Mouse (Mus musculus): ENCODE measurements around the gene Hdac11. TPM values are rescaled to one million over a fixed set of nuclear protein-coding genes. Genes with fewer than 3 reads are reported as not detected.

Hdac11 gene
- total and polyA plus RNA-seq, 3 experiments = 0.54 to 1.4 (median 1.4) TPM

- H3K27me3 ChIP-seq (ENCODE audit: insufficient read depth, low read length) = peaks cover 17% of the 10 kb centered on the region; the same call in 1 of the 2 replicates
- H3K36me3 ChIP-seq (replicated peaks) = no peaks in the 10 kb centered on the region
- peaks cover 62% of the 10 kb centered on the region for H3K4me1 ChIP-seq (ENCODE audit: insufficient read depth, low read depth, low read length)
- ATAC-seq (ENCODE audit: extremely low read depth, insufficient number of reproducible peaks, low FRiP score, poor library complexity, severe bottlenecking) (no peak), DNase-seq (ENCODE audit: low spot score) (no peak)
- H3K9me3 ChIP-seq (replicated peaks) = no peaks in the 10 kb centered on the region
- TF ChIP-seq POLR2AphosphoS5 (IDR thresholded peaks at IDR 0.05; ENCODE audit: insufficient replicate concordance, low read depth, low read length) (no peak), GATA1 (IDR thresholded peaks at IDR 0.05; ENCODE audit: borderline replicate concordance, low read length) (no peak), GATA2 (IDR thresholded peaks at IDR 0.05; ENCODE audit: borderline replicate concordance, low read depth, low read length) (no peak), TAL1 (conservative IDR thresholded peaks at IDR 0.05; ENCODE audit: low read depth, low read length) (no peak), CTCF (IDR thresholded peaks at IDR 0.05; ENCODE audit: low read depth, low read length) (no peak)
- H3K4me3 ChIP-seq (ENCODE audit: low read depth, low read length) = no peak overlapping the region
Observed at GRCm38 (mm10) chr6:91160976-91161375, 4.5 kb downstream of the Hdac11 start.

GRCm38 (mm10) chr6:91161506-91162235 lies 5.2 kb downstream of the Hdac11 start:
- Histone ChIP-seq H3K4me1 (ENCODE audit: insufficient read depth, low read depth, low read length) (peaks cover 57% of the 10 kb centered on the region), H3K27me3 (ENCODE audit: insufficient read depth, low read length) (peaks cover 17% of the 10 kb centered on the region; the same call in 1 of the 2 replicates), H3K4me3 (ENCODE audit: low read depth, low read length) (no peak overlapping the region), H3K9me3 (replicated peaks) (no peaks in the 10 kb centered on the region), H3K36me3 (replicated peaks) (no peaks in the 10 kb centered on the region)
- ATAC-seq (ENCODE audit: extremely low read depth, insufficient number of reproducible peaks, low FRiP score, poor library complexity, severe bottlenecking) (no peak), DNase-seq (ENCODE audit: low spot score) (no peak)
- TF ChIP-seq GATA1 (IDR thresholded peaks at IDR 0.05; ENCODE audit: borderline replicate concordance, low read length) (no peak), CTCF (IDR thresholded peaks at IDR 0.05; ENCODE audit: low read depth, low read length) (no peak), TAL1 (conservative IDR thresholded peaks at IDR 0.05; ENCODE audit: low read depth, low read length) (no peak), POLR2AphosphoS5 (IDR thresholded peaks at IDR 0.05; ENCODE audit: insufficient replicate concordance, low read depth, low read length) (no peak), GATA2 (IDR thresholded peaks at IDR 0.05; ENCODE audit: borderline replicate concordance, low read depth, low read length) (no peak)

GRCm38 (mm10) chr6:91162314-91162713 lies 5.8 kb downstream of the Hdac11 start:
- Histone ChIP-seq H3K27me3 (ENCODE audit: insufficient read depth, low read length) (peaks cover 11% of the 10 kb centered on the region; the same call in 1 of the 2 replicates), H3K9me3 (replicated peaks) (no peaks in the 10 kb centered on the region), H3K4me1 (ENCODE audit: insufficient read depth, low read depth, low read length) (peaks cover 51% of the 10 kb centered on the region), H3K4me3 (ENCODE audit: low read depth, low read length) (no peak overlapping the region), H3K36me3 (replicated peaks) (no peaks in the 10 kb centered on the region)
- no peak for TF ChIP-seq GATA2 (IDR thresholded peaks at IDR 0.05; ENCODE audit: borderline replicate concordance, low read depth, low read length)
- no peak for DNase-seq (ENCODE audit: low spot score)
- ATAC-seq (ENCODE audit: extremely low read depth, insufficient number of reproducible peaks, low FRiP score, poor library complexity, severe bottlenecking) = no peak

GRCm38 (mm10) chr6:91163195-91163911 lies 6.9 kb downstream of the Hdac11 start:
- no peak for DNase-seq (ENCODE audit: low spot score)

GRCm38 (mm10) chr6:91164584-91164983 lies 8.1 kb downstream of the Hdac11 start:
- H3K36me3 ChIP-seq (replicated peaks) = no peaks in the 10 kb centered on the region
- ATAC-seq (ENCODE audit: extremely low read depth, insufficient number of reproducible peaks, low FRiP score, poor library complexity, severe bottlenecking) (no peak), DNase-seq (ENCODE audit: low spot score) (no peak)
- TF ChIP-seq GATA1 (IDR thresholded peaks at IDR 0.05; ENCODE audit: borderline replicate concordance, low read length) (no peak), TAL1 (conservative IDR thresholded peaks at IDR 0.05; ENCODE audit: low read depth, low read length) (no peak), GATA2 (IDR thresholded peaks at IDR 0.05; ENCODE audit: borderline replicate concordance, low read depth, low read length) (no peak), POLR2AphosphoS5 (IDR thresholded peaks at IDR 0.05; ENCODE audit: insufficient replicate concordance, low read depth, low read length) (no peak), CTCF (IDR thresholded peaks at IDR 0.05; ENCODE audit: low read depth, low read length) (no peak)
- H3K9me3 ChIP-seq (replicated peaks) = no peaks in the 10 kb centered on the region
- H3K27me3 ChIP-seq (ENCODE audit: insufficient read depth, low read length) = peaks cover 8% of the 10 kb centered on the region
- H3K4me3 ChIP-seq (ENCODE audit: low read depth, low read length) = no peak overlapping the region
- H3K4me1 ChIP-seq (ENCODE audit: insufficient read depth, low read depth, low read length) = peaks cover 41% of the 10 kb centered on the region

More at GRCm38 (mm10) chr6:91163195-91163911, 6.9 kb downstream of the Hdac11 start:
- Histone ChIP-seq H3K9me3 (replicated peaks) (no peaks in the 10 kb centered on the region), H3K36me3 (replicated peaks) (no peaks in the 10 kb centered on the region), H3K4me3 (ENCODE audit: low read depth, low read length) (peak overlapping the region; percentile 35; the same call in 1 of the 2 replicates), H3K27me3 (ENCODE audit: insufficient read depth, low read length) (peaks cover 6% of the 10 kb centered on the region; the same call in 1 of the 2 replicates), H3K4me1 (ENCODE audit: insufficient read depth, low read depth, low read length) (peaks cover 48% of the 10 kb centered on the region)
- ATAC-seq (ENCODE audit: extremely low read depth, insufficient number of reproducible peaks, low FRiP score, poor library complexity, severe bottlenecking) = peak; percentile 71
- TF ChIP-seq GATA2 (IDR thresholded peaks at IDR 0.05; ENCODE audit: borderline replicate concordance, low read depth, low read length) (no peak), TAL1 (conservative IDR thresholded peaks at IDR 0.05; ENCODE audit: low read depth, low read length) (peak; percentile 67), POLR2AphosphoS5 (IDR thresholded peaks at IDR 0.05; ENCODE audit: insufficient replicate concordance, low read depth, low read length) (no peak)

GRCm38 (mm10) chr6:91165210-91165609 lies 8.7 kb downstream of the Hdac11 start:
- H3K4me3 ChIP-seq (ENCODE audit: low read depth, low read length) = no peak overlapping the region
- no peaks in the 10 kb centered on the region for H3K9me3 ChIP-seq (replicated peaks)
- TF ChIP-seq GATA1 (IDR thresholded peaks at IDR 0.05; ENCODE audit: borderline replicate concordance, low read length) (no peak), CTCF (IDR thresholded peaks at IDR 0.05; ENCODE audit: low read depth, low read length) (peak; percentile 95)
- peaks cover 8% of the 10 kb centered on the region for H3K27me3 ChIP-seq (ENCODE audit: insufficient read depth, low read length)
- peak; percentile 35 for DNase-seq (ENCODE audit: low spot score)
- no peak for ATAC-seq (ENCODE audit: extremely low read depth, insufficient number of reproducible peaks, low FRiP score, poor library complexity, severe bottlenecking)
- H3K36me3 ChIP-seq (replicated peaks) = no peaks in the 10 kb centered on the region
- peaks cover 41% of the 10 kb centered on the region for H3K4me1 ChIP-seq (ENCODE audit: insufficient read depth, low read depth, low read length)
